Mouse (Mus musculus) right cerebral cortex, postnatal 36 days (tissue): ENCODE results near the gene Pla2g2f.

ENCODE experiments used
- DNase-seq, 2 experiments: peaks; one replicate each; pipeline ENCODE4 v3.0.0; 2022; ENCODE audit warnings: low spot score in 2 of 2, mixed read lengths in 1 of 2

Pla2g2f gene

GRCm38 (mm10) chr4:138762266-138762665, 4.8 kb upstream of the Pla2g2f start:
- DNase-seq, result no peak

GRCm38 (mm10) chr4:138755983-138756382, 1.4 kb downstream of the Pla2g2f start:
- DNase-seq, result no peak

- DNase-seq, result no peak
Measured at GRCm38 (mm10) chr4:138755439-138755838, 2.0 kb downstream of the Pla2g2f start.

- DNase-seq, result no peak
Measured at GRCm38 (mm10) chr4:138754432-138754831, 3.0 kb downstream of the Pla2g2f start.

- DNase-seq, result no peak
Measured at GRCm38 (mm10) chr4:138753608-138754007, 3.8 kb downstream of the Pla2g2f start.

GRCm38 (mm10) chr4:138752603-138753002, 4.8 kb downstream of the Pla2g2f start:
- DNase-seq, result no peak

GRCm38 (mm10) chr4:138748369-138749072, 8.9 kb downstream of the Pla2g2f start:
- DNase-seq, result peak in 1 of 2 experiments; percentile 61

- DNase-seq, result peak in 1 of 2 experiments; percentile 52
Measured at GRCm38 (mm10) chr4:138747851-138748250, 9.6 kb downstream of the Pla2g2f start.

- DNase-seq, result no peak
Measured at GRCm38 (mm10) chr4:138746866-138747265, 10.6 kb downstream of the Pla2g2f start.

GRCm38 (mm10) chr4:138745884-138746283, 11.5 kb downstream of the Pla2g2f start:
- DNase-seq, result no peak

GRCm38 (mm10) chr4:138739136-138739851, 18.1 kb downstream of the Pla2g2f start:
- peak; percentile 52 to 63 for DNase-seq

- no peak for DNase-seq
Measured at GRCm38 (mm10) chr4:138737031-138737430, 20.4 kb downstream of the Pla2g2f start, which contains the start of gene Ubxn10. Gene Ubxn10, minus strand, starts transcription at chr4:138737167.

- DNase-seq, result no peak
Measured at GRCm38 (mm10) chr4:138734863-138735262, 22.6 kb downstream of the Pla2g2f start.

- DNase-seq, result no peak
Measured at GRCm38 (mm10) chr4:138734105-138734504, 23.3 kb downstream of the Pla2g2f start.

- no peak for DNase-seq
Measured at GRCm38 (mm10) chr4:138729018-138729703, 28.3 kb downstream of the Pla2g2f start.

GRCm38 (mm10) chr4:138725751-138726150, 31.7 kb downstream of the Pla2g2f start:
- DNase-seq, result no peak

- no peak for DNase-seq
Measured at GRCm38 (mm10) chr4:138725127-138725461, 32.3 kb downstream of the Pla2g2f start.

GRCm38 (mm10) chr4:138724354-138725126, 32.9 kb downstream of the Pla2g2f start, which contains the start of gene Pla2g2c:
Gene Pla2g2c, plus strand, starts transcription at chr4:138724792.
- peak; percentile 69 to 83 for DNase-seq

- peak; percentile 84 to 88 for DNase-seq
Measured at GRCm38 (mm10) chr4:138723493-138724281, 33.7 kb downstream of the Pla2g2f start.

- no peak for DNase-seq
Measured at GRCm38 (mm10) chr4:138719264-138719596, 38.2 kb downstream of the Pla2g2f start.
